Mouse (Mus musculus) intestine, embryonic 16.5 days (tissue): ENCODE results near the gene Slc47a1. TPM values are rescaled to one million over a fixed set of nuclear protein-coding genes. Genes with fewer than 3 reads are reported as not detected.

Source experiments
- ATAC-seq: fragments of 200-750 bp; cut with Nextera tagmentation; 2 replicates; pipeline ENCODE4 v1.8.0; 2017; ENCODE audit warnings: moderate TSS enrichment, moderate library complexity
- H3K27ac ChIP-seq: fragments of 300-500 bp; sonication (generic); 2 replicates; pipeline ENCODE4 v1.5.1; 2014; ENCODE audit warnings: mild to moderate bottlenecking, low read length
- H3K27me3 ChIP-seq: fragments of 300-500 bp; sonication (generic); replicated peaks from 2 replicates; pipeline ENCODE4 v1.6.1; 2014; ENCODE audit warnings: low read length, control low read depth, mixed read lengths; ENCODE audit not compliant: control insufficient read depth, insufficient read depth
- H3K36me3 ChIP-seq: fragments of 300-500 bp; sonication (generic); 2 replicates; pipeline ENCODE4 v1.6.1; 2014; ENCODE audit warnings: low read length, control low read depth; ENCODE audit not compliant: control insufficient read depth, insufficient read depth
- H3K4me1 ChIP-seq: fragments of 300-500 bp; sonication (generic); 2 replicates; pipeline ENCODE4 v1.6.1; 2014; ENCODE audit warnings: low read length, control low read depth, mixed read lengths; ENCODE audit not compliant: control insufficient read depth, insufficient read depth
- H3K4me2 ChIP-seq: fragments of 300-500 bp; sonication (generic); 2 replicates; pipeline ENCODE4 v1.6.1; 2014; ENCODE audit warnings: low read depth, low read length, control low read depth
- H3K4me3 ChIP-seq: fragments of 300-500 bp; sonication (generic); 2 replicates; pipeline ENCODE4 v1.5.1; 2014; ENCODE audit warnings: mild to moderate bottlenecking, low read length
- H3K9ac ChIP-seq: fragments of 300-500 bp; sonication (generic); 2 replicates; pipeline ENCODE4 v1.6.1; 2014; ENCODE audit warnings: low read depth, low read length
- H3K9me3 ChIP-seq: fragments of 300-500 bp; sonication (generic); 2 replicates; pipeline ENCODE4 v1.6.1; 2016; ENCODE audit warnings: low read length, control low read depth; ENCODE audit not compliant: control insufficient read depth
- WGBS: fragments of 180-500 bp; shearing (Covaris S2); extraction: QIAGEN DNeasy Blood & Tissue Kit; methylation state at CpG from one replicate; pipeline ENCODE4 v1.1.7; 2014; 5-methylcytosine and 5-hydroxymethylcytosine counted together
- polyA plus RNA-seq: library from polyadenylated mRNA; unstranded; fragments of >200 nt; fragmentation: Nextera tagmentation; extraction: Ambion mirVana; gene quantifications from 2 replicates; pipeline ENCODE4 v1.2.1, GENCODE M21; 2015

The Slc47a1 gene
- polyA plus RNA-seq, 1 experiment from 2014 or later, result 12.5 TPM

DNA sequence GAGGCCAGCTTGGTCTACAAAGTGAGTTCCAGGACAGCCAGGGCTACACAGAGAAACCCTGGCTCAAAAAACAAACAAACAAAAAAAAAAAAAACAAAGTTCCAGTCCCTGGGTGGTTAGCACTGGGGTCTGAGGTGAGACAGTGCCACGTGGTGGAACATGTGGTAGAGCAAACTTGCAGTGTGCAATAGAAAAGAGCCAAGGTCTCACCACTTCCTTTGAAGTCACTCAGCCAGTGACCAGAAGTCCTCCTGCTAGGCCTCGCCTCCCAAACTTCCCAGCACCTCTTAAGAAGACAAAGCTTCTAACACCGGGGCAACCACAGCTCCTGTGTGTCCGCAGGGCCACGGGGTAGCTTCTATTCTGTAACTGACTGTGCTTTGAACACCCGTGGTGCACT lies 9.1 kb upstream of the Slc47a1 start:
- Histone ChIP-seq H3K4me3 (no peak overlapping the region), H3K9me3 (no peaks in the 10 kb centered on the region), H3K4me2 (no peak overlapping the region), H3K27me3 (no peaks in the 10 kb centered on the region), H3K36me3 (no peaks in the 10 kb centered on the region), H3K27ac (no peak overlapping the region), H3K4me1 (no peaks in the 10 kb centered on the region), H3K9ac (no peak overlapping the region)
- ATAC-seq, result no peak
- 69% methylated on average over 6 of the region's 6 CpGs for WGBS

DNA sequence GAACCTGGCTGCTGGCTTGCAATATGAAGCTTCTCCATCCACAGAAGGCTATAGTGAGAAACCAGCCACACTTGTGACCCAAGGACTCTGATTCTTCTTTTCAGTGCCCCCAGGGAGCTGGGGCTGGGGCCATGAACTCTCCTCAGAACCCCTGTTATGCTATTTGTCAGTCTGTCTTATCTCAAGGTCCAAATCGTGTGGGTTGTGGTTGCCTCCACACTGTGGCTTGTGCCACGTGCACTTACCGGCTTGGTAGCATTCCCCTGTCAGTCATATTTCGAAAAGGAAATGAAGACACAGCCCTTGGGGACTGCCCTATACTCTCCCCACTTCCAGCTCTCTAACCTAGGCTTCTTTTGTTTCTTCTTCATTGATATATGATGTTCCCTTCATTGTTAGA lies 7.6 kb upstream of the Slc47a1 start:
- Histone ChIP-seq H3K9me3 (no peaks in the 10 kb centered on the region), H3K4me2 (no peak overlapping the region), H3K4me3 (no peak overlapping the region), H3K27ac (no peak overlapping the region), H3K9ac (no peak overlapping the region), H3K36me3 (no peaks in the 10 kb centered on the region), H3K4me1 (no peaks in the 10 kb centered on the region), H3K27me3 (no peaks in the 10 kb centered on the region)
- ATAC-seq, result no peak
- WGBS, result 71% methylated on average over 4 of the region's 4 CpGs

DNA sequence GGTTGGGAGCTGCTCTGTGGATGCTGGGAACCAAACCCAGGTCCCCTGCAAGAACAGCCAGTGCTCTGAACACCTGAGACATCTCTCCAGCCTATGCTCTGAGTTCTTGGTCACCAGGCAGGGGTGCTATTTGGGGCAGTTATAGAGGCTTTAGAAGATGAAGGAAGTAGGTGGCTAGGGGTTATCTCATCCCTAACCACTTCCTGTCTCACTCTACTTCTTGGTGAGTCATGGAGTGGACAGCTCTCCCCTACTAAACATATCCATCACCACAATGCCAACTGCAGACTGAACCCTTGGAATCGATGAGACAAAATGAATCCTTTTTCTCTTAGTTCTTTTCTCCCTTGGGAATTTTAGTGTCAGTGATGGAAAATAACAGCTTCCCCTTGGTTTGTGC lies 3.1 kb upstream of the Slc47a1 start:
- Histone ChIP-seq H3K27me3 (peaks cover 8% of the 10 kb centered on the region; the same call in 1 of the 2 replicates), H3K4me3 (no peak overlapping the region), H3K9ac (no peak overlapping the region), H3K27ac (no peak overlapping the region), H3K4me1 (peaks cover 10% of the 10 kb centered on the region), H3K4me2 (no peak overlapping the region), H3K36me3 (no peaks in the 10 kb centered on the region), H3K9me3 (no peaks in the 10 kb centered on the region)
- ATAC-seq, result no peak
- WGBS, result 97% methylated on average over 1 of the region's 1 CpGs

DNA sequence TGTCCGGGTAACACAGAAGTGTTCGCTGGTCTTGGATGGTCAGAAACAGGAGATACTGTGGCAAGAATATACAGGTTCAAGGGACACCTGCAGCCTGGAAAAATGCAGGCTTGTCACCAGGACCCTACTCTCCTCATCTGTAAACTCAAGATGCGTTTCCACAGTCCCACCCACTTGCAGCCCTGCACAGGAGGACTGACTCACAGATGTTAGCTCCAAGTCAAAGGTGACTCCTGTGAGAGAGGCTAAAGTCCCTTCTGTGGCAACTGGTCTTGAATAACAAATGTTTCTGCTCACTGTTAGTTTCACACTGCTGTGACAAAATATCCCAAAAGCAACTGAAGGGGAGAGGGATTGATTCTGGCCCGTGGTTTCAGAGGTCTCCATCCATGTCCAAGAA lies 506 bp upstream of the Slc47a1 start:
- ATAC-seq, result peak; percentile 73
- Histone ChIP-seq H3K4me3 (no peak overlapping the region), H3K4me2 (peak overlapping the region; percentile 6; the same call in 1 of the 2 replicates), H3K36me3 (no peaks in the 10 kb centered on the region), H3K9ac (no peak overlapping the region), H3K4me1 (peaks cover 10% of the 10 kb centered on the region), H3K27me3 (peaks cover 8% of the 10 kb centered on the region; the same call in 1 of the 2 replicates), H3K9me3 (no peaks in the 10 kb centered on the region), H3K27ac (peak overlapping the region; percentile 33; the same call in 1 of the 2 replicates)
- WGBS, result 65% methylated on average over 4 of the region's 4 CpGs

DNA sequence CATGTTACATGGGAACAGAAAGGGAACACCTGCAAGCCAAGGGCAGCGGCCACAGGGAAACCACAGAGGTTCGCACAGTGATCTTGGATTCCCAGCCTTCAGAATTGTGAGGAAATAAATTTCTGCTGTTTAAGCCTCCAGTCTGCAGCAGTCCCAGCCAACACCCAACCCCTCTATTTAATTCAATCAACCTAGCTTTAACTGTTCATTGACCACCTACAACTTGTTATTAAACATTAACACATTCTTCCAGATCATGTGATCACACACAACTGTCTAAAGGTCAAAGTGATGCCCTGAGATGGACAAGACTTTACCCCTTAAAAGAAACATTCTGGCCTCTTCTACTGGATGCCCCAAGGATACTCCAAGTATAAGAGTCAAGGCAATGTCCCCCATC lies 9.5 kb downstream of the Slc47a1 start:
- ATAC-seq, result no peak
- H3K27me3 ChIP-seq, result no peaks in the 10 kb centered on the region
- H3K36me3 ChIP-seq, result no peaks in the 10 kb centered on the region
- H3K4me2 ChIP-seq, result no peak overlapping the region
- no peaks in the 10 kb centered on the region for H3K9me3 ChIP-seq
- 98% methylated on average over 2 of the region's 2 CpGs for WGBS
- no peaks in the 10 kb centered on the region for H3K4me1 ChIP-seq
- H3K9ac ChIP-seq, result no peak overlapping the region
- H3K27ac ChIP-seq, result no peak overlapping the region
- H3K4me3 ChIP-seq, result no peak overlapping the region

DNA sequence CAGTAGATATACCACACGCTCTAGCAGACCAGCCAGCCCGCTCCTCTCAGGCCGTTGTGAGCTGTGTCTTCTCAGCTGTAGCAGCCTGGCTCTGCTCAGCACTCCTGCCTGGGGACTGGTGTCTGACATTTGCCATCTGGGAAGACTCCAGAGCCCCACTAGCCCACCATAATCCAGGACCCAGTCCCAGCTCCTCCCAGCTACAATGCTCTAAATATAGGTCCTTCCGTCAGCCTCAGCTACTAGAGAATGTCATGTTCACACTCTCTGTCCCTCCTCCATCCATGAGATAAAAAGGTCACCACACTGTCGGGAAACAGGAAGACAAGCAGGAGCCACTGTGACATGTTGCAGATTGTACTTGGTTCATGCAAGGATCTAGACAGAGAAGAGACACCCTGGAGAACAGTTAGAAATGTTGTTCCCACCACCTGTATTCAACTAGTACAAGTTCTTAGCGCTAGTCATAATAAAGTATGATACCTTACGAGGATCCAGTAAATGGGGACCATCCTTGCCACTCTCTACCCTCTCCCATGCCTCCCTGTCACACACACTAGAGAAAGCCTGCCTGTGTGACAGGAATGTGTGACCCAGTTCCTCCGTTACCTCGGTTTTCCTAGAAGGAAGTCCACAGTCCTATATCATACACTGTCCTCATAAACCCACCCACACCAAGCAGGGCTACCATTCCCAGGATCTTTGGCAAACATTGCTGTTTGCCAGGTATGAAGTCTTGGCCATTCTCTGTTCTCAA lies 11.4 kb downstream of the Slc47a1 start:
- no peak overlapping the region for H3K4me2 ChIP-seq
- H3K9ac ChIP-seq, result no peak overlapping the region
- 71% methylated on average over 9 of the region's 9 CpGs for WGBS
- no peak overlapping the region for H3K4me3 ChIP-seq
- no peaks in the 10 kb centered on the region for H3K4me1 ChIP-seq
- no peak overlapping the region for H3K27ac ChIP-seq
- H3K27me3 ChIP-seq, result no peaks in the 10 kb centered on the region
- no peak for ATAC-seq
- H3K36me3 ChIP-seq, result no peaks in the 10 kb centered on the region
- H3K9me3 ChIP-seq, result no peaks in the 10 kb centered on the region

DNA sequence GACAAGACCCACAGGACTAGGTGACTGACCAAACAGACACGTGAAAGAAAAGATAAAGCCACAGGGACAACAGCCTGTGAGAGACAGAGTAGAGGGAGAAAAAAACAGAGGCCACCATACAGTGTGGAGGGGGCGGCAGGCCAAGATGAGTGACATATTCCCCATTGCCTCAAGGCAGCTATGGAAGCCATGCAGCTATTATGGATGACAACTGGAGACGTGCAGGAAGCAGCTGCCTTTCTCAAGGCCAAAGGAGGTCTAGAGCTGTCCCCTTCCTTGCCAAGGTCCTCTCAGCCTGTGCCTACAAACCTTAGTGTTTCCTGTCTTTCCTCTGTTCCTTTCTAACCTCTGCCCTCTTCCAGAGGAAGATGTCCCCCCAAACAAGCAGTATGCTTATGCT lies 12.2 kb downstream of the Slc47a1 start:
- no peak overlapping the region for H3K27ac ChIP-seq
- no peaks in the 10 kb centered on the region for H3K9me3 ChIP-seq
- H3K4me3 ChIP-seq, result no peak overlapping the region
- no peaks in the 10 kb centered on the region for H3K36me3 ChIP-seq
- ATAC-seq, result no peak
- no peaks in the 10 kb centered on the region for H3K4me1 ChIP-seq
- no peaks in the 10 kb centered on the region for H3K27me3 ChIP-seq
- H3K9ac ChIP-seq, result no peak overlapping the region
- H3K4me2 ChIP-seq, result no peak overlapping the region
- 62% methylated on average over 3 of the region's 3 CpGs for WGBS

DNA sequence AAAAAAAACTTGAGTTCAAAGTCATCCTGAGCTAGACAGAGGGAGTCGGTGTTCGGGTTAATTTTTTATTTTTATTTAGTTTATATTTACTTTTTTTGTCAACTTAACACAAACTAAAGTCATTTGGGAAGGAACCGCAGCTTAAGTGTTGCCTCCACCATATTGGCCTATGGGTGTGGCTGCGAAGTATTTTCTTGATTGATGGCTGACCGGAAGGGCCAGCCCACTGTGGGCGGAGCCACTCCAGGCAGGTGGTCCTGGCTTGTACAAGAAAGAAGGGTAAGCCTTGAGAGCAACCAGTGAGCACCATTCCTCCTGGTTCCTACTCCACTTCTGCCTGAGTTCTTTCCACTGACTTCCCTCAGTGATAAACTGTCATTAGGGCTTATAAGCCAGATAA lies 14.0 kb downstream of the Slc47a1 start:
- Histone ChIP-seq H3K27me3 (no peaks in the 10 kb centered on the region), H3K9ac (no peak overlapping the region), H3K36me3 (no peaks in the 10 kb centered on the region), H3K27ac (no peak overlapping the region), H3K4me1 (no peaks in the 10 kb centered on the region), H3K4me2 (no peak overlapping the region), H3K9me3 (no peaks in the 10 kb centered on the region), H3K4me3 (no peak overlapping the region)
- WGBS, result 87% methylated on average over 6 of the region's 6 CpGs
- ATAC-seq, result no peak

DNA sequence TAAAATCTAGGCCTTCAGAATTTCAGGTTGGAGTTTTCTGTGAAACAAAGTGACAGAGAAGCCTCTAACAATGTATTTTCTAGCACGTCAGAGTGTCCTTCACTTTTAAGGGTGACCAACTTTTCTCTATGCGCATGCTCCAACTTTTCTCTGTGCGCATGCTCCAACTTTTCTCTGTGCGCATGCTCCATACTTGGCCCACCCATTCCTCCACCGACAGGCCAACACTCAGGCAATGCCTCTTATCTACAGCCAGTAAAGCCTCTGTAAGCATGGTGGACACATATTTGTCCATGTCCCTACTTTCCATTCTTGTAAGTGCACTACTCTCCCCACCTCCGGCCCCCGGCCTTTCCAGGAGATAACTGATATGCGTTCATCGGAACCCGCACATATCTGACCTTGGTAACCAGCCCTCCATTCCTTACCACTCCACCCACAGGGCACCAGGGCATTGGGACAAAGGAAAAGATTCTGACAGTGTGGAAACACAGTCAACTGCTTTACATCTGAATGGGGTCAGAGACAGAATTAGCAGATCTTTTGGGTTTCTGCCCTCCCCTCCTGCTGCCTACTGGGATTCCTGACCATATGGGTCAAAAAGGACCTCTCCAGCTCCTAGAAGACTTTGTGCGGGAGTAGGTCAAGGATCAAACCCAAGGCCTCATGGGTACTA lies 16.5 kb downstream of the Slc47a1 start:
- Histone ChIP-seq H3K9me3 (no peaks in the 10 kb centered on the region), H3K9ac (no peak overlapping the region), H3K27me3 (no peaks in the 10 kb centered on the region; the same call in 1 of the 2 replicates), H3K27ac (no peak overlapping the region), H3K4me2 (no peak overlapping the region), H3K36me3 (no peaks in the 10 kb centered on the region), H3K4me1 (no peaks in the 10 kb centered on the region), H3K4me3 (no peak overlapping the region)
- ATAC-seq, result no peak
- 82% methylated on average over 11 of the region's 11 CpGs for WGBS
